Mouse (Mus musculus) G1E-ER4 (cell line): Measurements from ENCODE around the gene C2cd2. TPM values are rescaled to one million over a fixed set of nuclear protein-coding genes. Genes with fewer than 3 reads are reported as not detected.

Experiments used
- GATA1 ChIP-seq: IDR thresholded peaks from one replicate; pipeline ENCODE4 v1.8.0; 2012; ENCODE audit warnings: low read length, inconsistent platforms
- polyA plus RNA-seq: library from polyadenylated mRNA; stranded (reverse); fragments of >175 nt; gene quantifications from 2 replicates; pipeline ENCODE4 v1.2.3, GENCODE M21; 2012

C2cd2 gene
- polyA plus RNA-seq, 1 experiment: 30.1 TPM

GRCm38 (mm10) chr16:97953300-97953699 is 9.1 kb downstream of the C2cd2 start:
- no peak for TF ChIP-seq GATA1

DNA sequence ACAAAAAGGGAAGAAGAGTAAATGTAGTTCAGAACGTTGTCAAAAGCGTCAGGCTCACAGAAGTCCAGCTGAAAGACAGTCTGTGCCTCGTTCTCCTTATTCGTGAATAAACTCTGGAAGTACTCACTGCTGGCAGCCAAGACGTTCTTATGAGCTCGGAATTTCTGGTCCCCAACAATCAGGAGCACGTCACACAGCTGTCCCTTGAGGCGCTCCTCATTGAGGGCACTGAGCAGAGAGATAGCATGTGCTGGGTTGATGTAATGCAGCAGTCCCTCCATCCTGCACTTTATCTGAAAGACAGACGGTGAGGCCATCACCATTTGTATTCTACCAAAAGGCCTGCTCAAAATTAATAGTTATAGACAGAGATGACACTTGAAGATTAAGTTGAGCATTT is 9.6 kb downstream of the C2cd2 start:
- TF ChIP-seq GATA1: no peak

- TF ChIP-seq GATA1: no peak
These were observed 10.0 kb downstream of the C2cd2 start for GRCm38 (mm10) chr16:97952371-97952770.

DNA sequence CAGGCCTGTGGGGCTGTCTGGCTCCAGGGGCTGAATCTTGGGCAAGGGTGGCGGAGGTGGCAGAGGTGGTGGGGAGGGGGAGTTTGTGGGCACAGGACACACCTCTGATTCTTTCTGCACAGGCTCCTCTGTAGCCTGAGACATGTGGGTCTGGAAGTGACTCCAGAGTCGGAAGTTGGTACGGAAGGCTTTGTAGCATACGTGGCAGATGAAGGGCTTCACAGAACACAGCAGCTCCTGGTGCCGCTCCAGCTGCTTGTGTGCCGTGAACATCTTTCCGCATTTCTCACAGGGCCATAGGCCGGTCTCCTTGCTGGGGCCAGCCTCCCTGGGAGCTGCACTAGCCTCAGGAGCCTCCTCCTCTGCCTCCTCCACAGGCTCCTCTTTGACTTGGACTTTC is 12.3 kb downstream of the C2cd2 start:
- TF ChIP-seq GATA1: no peak

GRCm38 (mm10) chr16:97948836-97949235 is 13.6 kb downstream of the C2cd2 start:
- no peak for TF ChIP-seq GATA1

- TF ChIP-seq GATA1: no peak
These were observed 20.6 kb downstream of the C2cd2 start for GRCm38 (mm10) chr16:97941844-97942243.

GRCm38 (mm10) chr16:97940471-97940973 is 21.9 kb downstream of the C2cd2 start:
- TF ChIP-seq GATA1: no peak

DNA sequence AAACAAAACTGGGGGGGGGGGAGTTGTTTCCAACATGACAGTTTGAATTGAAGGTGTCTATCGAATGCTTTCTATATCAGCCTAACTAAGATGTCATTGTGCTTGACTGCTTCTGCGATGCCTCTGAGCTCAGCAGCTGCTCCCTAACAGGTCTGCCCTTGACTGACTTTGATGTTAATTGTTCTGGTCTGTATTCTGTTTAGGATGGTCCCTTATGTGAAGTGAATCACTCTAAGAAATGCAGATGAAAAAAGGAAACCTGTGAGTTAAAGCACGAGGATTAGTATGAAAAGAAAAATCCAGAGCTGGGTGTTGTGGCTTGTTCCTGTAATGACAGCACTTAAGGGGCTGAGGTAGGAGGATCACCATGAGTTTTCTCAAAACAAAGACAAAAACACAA is 26.6 kb downstream of the C2cd2 start:
- no peak for TF ChIP-seq GATA1

DNA sequence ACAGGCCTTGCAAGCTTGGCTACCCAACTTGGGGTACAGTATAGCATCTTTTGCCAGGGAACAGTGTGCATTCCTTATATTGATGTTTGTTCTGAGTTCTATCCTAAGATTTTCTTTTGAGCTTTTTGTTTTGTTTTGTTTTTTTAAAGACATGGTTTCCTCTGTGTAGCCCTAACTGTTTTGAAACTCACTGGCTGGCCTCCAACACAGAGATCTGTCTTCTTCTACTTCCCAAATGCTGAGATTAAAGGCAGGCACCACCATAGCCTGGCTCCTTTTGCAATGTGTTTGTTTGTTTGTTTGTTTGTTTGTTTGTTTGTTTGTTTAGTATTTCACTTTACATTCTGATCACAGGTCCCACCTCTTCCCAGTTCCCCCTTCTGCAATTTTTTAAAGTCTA is 32.2 kb downstream of the C2cd2 start:
- TF ChIP-seq GATA1: no peak

DNA sequence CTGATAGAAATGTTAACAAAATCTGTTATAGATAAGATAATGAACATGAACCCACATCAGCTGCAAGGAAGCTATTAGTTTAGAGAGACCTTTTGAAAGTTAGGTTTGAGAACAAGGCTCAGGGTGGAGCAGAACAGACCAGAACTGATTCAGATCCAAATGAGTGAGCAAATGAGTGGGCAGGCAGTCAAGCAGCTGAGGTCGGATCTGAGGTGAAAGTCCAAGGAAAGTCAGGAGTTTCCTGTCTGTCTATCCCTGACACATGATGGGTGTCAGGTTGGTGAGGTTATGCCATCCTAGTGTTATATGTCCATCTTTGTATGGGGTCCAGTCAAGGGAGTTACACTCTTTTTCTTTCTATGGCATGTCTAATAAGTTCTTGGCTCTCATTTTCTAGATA is 32.9 kb downstream of the C2cd2 start:
- no peak for TF ChIP-seq GATA1

- TF ChIP-seq GATA1: no peak
These were observed 35.0 kb downstream of the C2cd2 start for GRCm38 (mm10) chr16:97927331-97927938.

- no peak for TF ChIP-seq GATA1
These were observed 36.0 kb downstream of the C2cd2 start for GRCm38 (mm10) chr16:97926381-97926780.

DNA sequence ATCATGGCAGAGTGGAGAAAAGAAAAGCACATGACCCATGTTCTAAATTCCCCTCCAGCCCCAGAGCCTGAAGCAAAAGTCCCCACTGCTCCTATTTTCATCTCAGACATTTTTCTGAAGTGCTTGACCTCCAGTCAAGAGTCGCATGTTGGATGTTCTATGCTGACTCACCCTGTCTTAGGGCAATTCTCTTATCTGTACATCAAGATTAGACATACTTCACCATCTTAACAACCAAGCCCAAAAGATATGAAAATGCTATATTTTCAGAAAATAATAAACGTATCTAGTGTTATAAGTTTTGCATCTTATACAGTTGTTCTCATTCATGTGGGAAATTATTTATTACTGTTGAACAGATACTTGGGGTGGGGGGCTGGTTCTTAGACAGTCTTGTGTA is 36.6 kb downstream of the C2cd2 start:
- TF ChIP-seq GATA1: no peak

- no peak for TF ChIP-seq GATA1
These were observed 38.7 kb downstream of the C2cd2 start for GRCm38 (mm10) chr16:97923700-97924099.

- TF ChIP-seq GATA1: no peak
These were observed 39.6 kb downstream of the C2cd2 start for GRCm38 (mm10) chr16:97922779-97923126.

DNA sequence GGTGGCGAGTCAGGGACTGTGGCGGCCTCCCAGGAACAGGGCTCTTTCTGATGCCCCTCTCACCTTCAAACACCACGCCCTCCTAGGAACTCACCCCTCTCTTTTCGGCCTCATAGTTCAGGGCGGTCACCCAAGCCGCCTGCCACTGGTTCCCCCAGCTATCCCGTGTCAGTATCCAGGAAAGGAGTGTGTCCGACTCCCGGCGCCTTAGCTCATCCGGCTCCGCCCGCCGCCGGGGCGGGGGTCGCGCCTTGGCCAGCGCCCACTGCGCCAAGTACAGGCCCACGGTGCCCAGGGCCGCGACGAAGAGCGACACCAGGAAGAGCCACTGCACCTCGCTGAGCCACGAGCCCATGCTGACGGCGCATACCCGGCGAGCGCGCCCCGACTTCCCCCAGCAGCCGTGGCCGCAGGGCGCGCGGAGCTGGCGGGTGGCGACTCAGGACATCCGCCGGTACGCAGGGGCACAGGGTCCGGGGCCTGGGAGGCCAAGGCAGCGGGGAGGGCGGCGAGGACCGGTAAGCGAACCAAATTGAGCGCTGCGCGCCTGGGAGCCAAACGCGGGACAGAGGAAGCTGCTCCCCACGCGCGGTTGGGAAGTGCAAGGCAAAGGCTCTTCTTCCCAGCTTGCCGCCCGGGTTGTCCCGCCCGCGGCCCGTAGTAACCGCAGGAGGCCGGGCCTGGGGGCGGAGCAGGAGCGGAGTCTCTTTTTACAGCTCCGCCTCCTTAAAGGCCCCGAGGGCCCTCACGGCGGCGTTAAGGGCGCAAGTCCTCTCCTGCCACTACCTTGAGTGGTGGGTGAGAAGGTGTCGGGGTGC is 40.2 kb downstream of the C2cd2 start:
- no peak for TF ChIP-seq GATA1

- TF ChIP-seq GATA1: no peak
These were observed 41.8 kb downstream of the C2cd2 start for GRCm38 (mm10) chr16:97920621-97921020.
